Mouse (Mus musculus) heart, embryonic 14.5 days (tissue): ENCODE measurements at regions not wholly inside any gene's neighbourhood (a gene's known extent, or its start where the extent isn't known, plus 50 kb on each side); places are given as distances from the start of the nearest gene placed in this dataset.
"Not testable (repeated sequence)": the region's sequence is repeated elsewhere in the genome, so short reads cannot be mapped to it uniquely, and the experiment has no call there.

Experiments
- ATAC-seq: fragments of 200-750 bp; cut with Nextera tagmentation; 2 replicates; pipeline ENCODE4 v1.8.0; 2017; ENCODE audit warnings: low read depth, moderate TSS enrichment; ENCODE audit not compliant: insufficient number of reproducible peaks, insufficient read depth, low FRiP score
- H3K27ac ChIP-seq, 2 experiments: fragments of 200-500 bp in 1 of 2; fragments of 300-500 bp in 1 of 2; sonication (generic) in 1 of 2; replicated peaks in 1 of 2; 2 replicates each; pipeline ENCODE4 v1.5.1; 2012 to 2014; ENCODE audit warnings: low read depth in 2 of 2, low read length in 2 of 2, control low read depth in 1 of 2, mild to moderate bottlenecking in 1 of 2, mixed read lengths in 1 of 2; ENCODE audit not compliant: control insufficient read depth in 1 of 2, insufficient read depth in 1 of 2
- H3K27me3 ChIP-seq: fragments of 300-500 bp; sonication (generic); 2 replicates; pipeline ENCODE4 v1.6.1; 2014; ENCODE audit warnings: mild to moderate bottlenecking, low read length, control low read depth; ENCODE audit not compliant: control insufficient read depth, insufficient read depth
- H3K36me3 ChIP-seq: fragments of 300-500 bp; sonication (generic); 2 replicates; pipeline ENCODE4 v1.6.1; 2014; ENCODE audit warnings: mild to moderate bottlenecking, control low read depth, low read length, mixed read lengths; ENCODE audit not compliant: control insufficient read depth, insufficient read depth
- H3K4me1 ChIP-seq, 2 experiments: fragments of 200-500 bp in 1 of 2; fragments of 300-500 bp in 1 of 2; sonication (generic) in 1 of 2; 2 replicates each; pipeline ENCODE4 v1.6.1; 2012 to 2014; ENCODE audit warnings: low read length in 2 of 2, control low read depth in 1 of 2, mixed read lengths in 1 of 2; ENCODE audit not compliant: control insufficient read depth in 2 of 2, insufficient read depth in 2 of 2
- H3K4me2 ChIP-seq: fragments of 300-500 bp; sonication (generic); 2 replicates; pipeline ENCODE4 v1.6.1; 2014; ENCODE audit warnings: mild to moderate bottlenecking, low read length
- H3K4me3 ChIP-seq, 2 experiments: fragments of 200-500 bp in 1 of 2; fragments of 300-500 bp in 1 of 2; sonication (generic) in 1 of 2; 2 replicates each; pipeline ENCODE4 v1.5.1; 2012 to 2014; ENCODE audit warnings: low read length in 2 of 2, mild to moderate bottlenecking in 2 of 2, control low read depth in 1 of 2, low read depth in 1 of 2, moderate library complexity in 1 of 2; ENCODE audit not compliant: control insufficient read depth in 1 of 2, insufficient read depth in 1 of 2
- H3K9ac ChIP-seq: fragments of 300-500 bp; sonication (generic); 2 replicates; pipeline ENCODE4 v1.6.1; 2014; ENCODE audit warnings: mild to moderate bottlenecking, low read length
- H3K9me3 ChIP-seq: fragments of 300-500 bp; sonication (generic); 2 replicates; pipeline ENCODE4 v1.6.1; 2016; ENCODE audit warnings: low read length, control low read depth; ENCODE audit not compliant: control insufficient read depth
- WGBS: fragments of 180-500 bp; shearing (Covaris S2); extraction: QIAGEN DNeasy Blood & Tissue Kit; methylation state at CpG from one replicate; pipeline ENCODE4 v1.1.7; 2014; 5-methylcytosine and 5-hydroxymethylcytosine counted together

DNA sequence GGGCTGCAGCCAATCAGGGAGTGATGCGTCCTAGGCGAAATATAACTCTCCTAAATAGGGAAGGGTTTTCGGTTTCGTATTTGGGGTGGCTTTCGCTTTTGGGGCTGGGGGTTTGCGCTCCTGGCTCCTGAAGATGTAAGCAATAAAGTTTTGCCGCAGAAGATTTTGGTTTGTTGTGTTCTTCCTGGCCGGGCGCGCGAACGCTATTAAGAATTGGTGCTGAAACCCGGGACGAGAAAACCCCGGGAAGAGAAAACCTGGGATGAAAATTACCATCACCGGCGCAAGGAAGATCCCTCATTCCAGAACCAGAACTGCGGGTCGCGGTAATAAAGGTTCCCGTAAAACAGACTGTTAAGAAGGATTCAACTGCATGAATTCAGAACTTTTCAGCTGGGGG is 188.8 kb downstream of the Crisp4 start:
- H3K27me3 ChIP-seq, H3K4me1 ChIP-seq, H3K36me3 ChIP-seq, H3K4me2 ChIP-seq, H3K9me3 ChIP-seq, H3K27ac ChIP-seq, H3K9ac ChIP-seq, ATAC-seq, H3K4me3 ChIP-seq: not testable (repeated sequence)
- WGBS, result 93% methylated on average over 11 of the region's 21 CpGs

DNA sequence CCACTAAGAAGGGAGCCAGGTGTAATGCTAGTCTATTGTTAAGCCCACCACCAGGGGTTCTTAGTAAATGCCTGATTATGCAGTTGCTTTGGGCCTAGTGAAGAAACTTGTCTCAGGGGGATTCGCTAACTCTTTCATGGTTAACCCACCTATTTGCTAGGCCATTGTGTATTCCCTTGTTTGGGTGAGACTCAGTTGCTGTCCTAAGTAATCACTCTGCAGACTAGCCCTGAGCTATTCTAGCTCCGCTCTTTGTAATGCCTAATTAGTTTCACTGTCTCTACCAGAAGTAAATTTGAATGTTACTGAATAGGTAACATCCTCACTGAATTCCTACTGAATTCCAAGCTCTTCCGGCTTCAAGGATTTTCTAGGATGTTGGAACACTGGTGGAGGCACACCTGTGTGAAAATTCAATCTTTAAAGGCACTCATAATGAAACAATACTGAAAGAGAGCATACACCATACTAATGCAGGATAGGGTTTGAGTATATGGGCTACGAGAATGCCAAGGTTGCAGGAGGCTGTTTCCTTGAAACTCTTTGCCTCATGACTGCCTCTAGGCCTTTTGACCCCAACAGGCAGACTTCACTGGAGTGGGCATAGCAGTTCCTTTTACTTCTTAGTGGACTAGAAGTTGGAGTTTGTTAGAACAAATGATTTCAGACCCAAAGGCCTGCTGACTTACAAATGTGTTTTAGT is 213.4 kb downstream of the Crisp4 start:
- not testable (repeated sequence) for ATAC-seq, H3K9ac ChIP-seq, H3K27ac ChIP-seq, H3K36me3 ChIP-seq, H3K9me3 ChIP-seq, H3K4me2 ChIP-seq, H3K4me1 ChIP-seq, H3K27me3 ChIP-seq, H3K4me3 ChIP-seq
- 86% methylated on average over 4 of the region's 4 CpGs for WGBS
